Mouse (Mus musculus): ENCODE results near the gene Kyat1. TPM values are rescaled to one million over a fixed set of nuclear protein-coding genes. Genes with fewer than 3 reads are reported as not detected.
"Not testable (repeated sequence)": the region's sequence is repeated elsewhere in the genome, so short reads cannot be mapped to it uniquely, and the experiment has no call there.

The Kyat1 gene
- polyA plus RNA-seq, 1 experiment = 30.0 TPM

DNA sequence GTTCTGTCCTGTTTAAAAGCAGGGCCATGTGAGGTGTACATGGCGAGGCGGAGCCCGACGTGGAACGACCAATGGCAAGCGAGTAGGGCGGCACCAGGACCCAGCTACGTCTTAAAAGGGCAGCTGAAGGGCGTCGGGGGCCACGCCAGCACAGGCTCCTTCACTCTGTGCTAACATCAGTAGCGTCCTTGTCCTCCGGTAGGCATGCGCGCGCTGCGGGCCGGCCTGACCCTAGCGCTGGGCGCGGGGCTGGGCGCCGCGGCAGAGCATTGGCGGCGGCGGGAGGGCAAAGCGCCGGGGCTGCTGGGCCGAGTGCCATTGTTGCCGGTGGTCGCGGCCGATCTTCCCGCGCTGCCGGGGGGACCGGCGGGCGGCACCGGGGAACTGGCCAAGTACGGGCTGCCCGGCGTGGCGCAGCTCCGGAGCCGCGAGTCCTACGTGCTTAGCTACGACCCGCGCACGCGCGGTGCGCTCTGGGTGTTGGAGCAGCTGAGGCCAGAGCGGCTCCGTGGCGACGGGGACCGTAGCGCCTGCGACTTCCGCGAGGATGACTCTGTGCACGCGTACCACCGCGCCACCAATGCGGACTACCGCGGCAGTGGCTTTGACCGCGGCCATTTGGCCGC, 34.2 kb downstream of the Kyat1 start, which contains the start of gene Endog:
Endog (plus strand) TSS at position 123 of the 626 bp plus-strand sequence.
- TF ChIP-seq CTCF (IDR thresholded peaks at IDR 0.05; ENCODE audit: borderline replicate concordance, extremely low read depth, insufficient read depth, insufficient read length) (no peak), POLR2A (IDR thresholded peaks at IDR 0.05; ENCODE audit: borderline replicate concordance, extremely low read depth, insufficient read depth, insufficient read length, poor library complexity, severe bottlenecking) (peak; percentile 38; the same call in 1 of the 2 replicates)

DNA sequence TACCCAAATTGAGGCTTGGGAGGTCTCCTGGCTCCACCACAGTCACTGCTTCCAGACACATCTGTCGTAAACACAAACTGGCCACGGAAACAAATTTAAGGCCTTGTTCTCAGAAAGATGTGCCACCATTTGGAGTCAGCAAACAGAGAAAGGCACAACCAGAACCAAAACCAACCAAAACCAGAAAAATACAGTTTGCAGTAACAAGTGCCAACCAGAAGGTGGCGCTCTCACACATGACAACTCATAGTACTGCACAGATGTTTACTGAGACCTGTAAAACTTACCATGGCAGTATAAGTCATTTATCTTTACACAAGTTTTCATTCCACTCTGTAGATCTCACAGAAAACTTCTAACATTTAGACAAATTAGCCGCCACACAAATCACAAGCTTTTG, 39.0 kb downstream of the Kyat1 start:
- TF ChIP-seq POLR2A (IDR thresholded peaks at IDR 0.05; ENCODE audit: borderline replicate concordance, extremely low read depth, insufficient read depth, insufficient read length, poor library complexity, severe bottlenecking) (no peak), CTCF (IDR thresholded peaks at IDR 0.05; ENCODE audit: borderline replicate concordance, extremely low read depth, insufficient read depth, insufficient read length) (peak; percentile 19; the same call in 1 of the 2 replicates)
- no peak for DNase-seq (ENCODE audit: low read depth)

More for the DNA sequence above, 34.2 kb downstream of the Kyat1 start, which contains the start of gene Endog:
- DNase-seq (ENCODE audit: low read depth) = peak; percentile 94

DNA sequence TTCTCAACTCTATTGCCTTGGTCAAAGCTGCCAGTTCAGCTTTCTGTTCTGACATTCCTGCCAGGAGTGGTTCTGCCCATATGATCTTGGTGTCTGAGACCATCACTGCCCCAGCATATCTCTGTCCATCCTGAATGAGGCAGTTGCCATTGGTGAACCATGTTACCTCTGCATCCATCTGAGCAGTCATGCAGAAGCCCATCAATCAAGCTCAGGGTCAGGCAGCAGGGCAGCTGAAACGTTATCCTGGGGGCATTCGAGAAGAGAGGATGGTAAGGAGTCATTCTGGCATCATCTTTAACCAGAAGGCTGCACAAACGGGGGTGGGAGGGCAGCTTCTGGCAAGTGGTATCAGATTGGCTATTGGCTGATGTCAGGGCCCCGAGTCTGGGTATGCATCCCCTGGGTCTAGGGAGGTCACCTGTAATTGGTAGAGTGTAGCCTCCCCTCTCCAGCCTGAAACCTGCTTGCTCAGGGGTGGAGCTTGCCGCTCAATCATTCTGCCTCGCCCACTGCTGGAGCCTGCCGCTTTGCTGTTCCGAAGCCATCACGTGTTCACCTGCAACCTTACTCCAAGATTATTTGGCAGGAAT, 41.2 kb downstream of the Kyat1 start:
- TF ChIP-seq CTCF (IDR thresholded peaks at IDR 0.05; ENCODE audit: borderline replicate concordance, extremely low read depth, insufficient read depth, insufficient read length) (no peak), POLR2A (IDR thresholded peaks at IDR 0.05; ENCODE audit: borderline replicate concordance, extremely low read depth, insufficient read depth, insufficient read length, poor library complexity, severe bottlenecking) (no peak)
- no peak for DNase-seq (ENCODE audit: low read depth)

DNA sequence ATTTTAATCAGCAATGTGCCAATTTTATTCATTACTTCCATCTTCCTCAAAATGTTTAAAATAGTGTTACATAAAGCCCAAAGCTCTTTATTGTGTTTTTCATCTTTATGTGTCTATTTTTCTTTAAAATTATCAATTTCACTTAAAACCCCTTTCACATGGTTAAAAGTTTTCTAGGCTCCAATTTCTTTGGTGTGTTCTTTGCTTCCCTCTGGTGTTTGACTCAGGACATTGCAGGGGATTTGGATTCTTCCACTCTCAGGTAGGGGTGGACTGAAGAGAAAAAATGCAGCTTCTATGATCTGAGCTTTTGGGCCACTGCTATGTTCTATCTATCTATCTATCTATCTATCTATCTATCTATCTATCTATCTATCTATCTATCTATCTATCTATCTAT, 43.8 kb downstream of the Kyat1 start:
- peak; percentile 65; the same call in 1 of the 2 replicates for TF ChIP-seq CTCF (IDR thresholded peaks at IDR 0.05; ENCODE audit: borderline replicate concordance, extremely low read depth, insufficient read depth, insufficient read length)
- TF ChIP-seq POLR2A (IDR thresholded peaks at IDR 0.05; ENCODE audit: borderline replicate concordance, extremely low read depth, insufficient read depth, insufficient read length, poor library complexity, severe bottlenecking) = no peak
- DNase-seq (ENCODE audit: low read depth) = peak; percentile 76

DNA sequence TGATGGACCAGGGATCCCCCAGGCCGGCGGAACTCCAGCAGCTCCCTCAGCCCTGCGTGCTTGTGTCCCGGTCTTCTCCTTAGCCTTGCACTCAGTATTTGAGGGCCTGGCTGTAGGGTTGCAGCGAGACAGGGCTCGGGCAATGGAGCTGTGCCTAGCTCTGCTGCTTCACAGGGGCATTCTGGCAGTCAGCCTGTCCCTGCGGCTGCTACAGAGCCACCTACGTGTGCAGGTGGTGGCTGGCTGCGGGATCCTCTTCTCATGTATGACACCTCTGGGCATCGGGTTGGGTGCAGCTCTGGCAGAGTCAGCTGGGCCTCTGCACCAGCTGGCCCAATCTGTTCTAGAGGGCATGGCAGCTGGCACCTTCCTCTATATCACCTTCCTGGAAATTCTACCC, 45.8 kb downstream of the Kyat1 start:
- DNase-seq (ENCODE audit: low read depth) = not testable (repeated sequence)

DNA sequence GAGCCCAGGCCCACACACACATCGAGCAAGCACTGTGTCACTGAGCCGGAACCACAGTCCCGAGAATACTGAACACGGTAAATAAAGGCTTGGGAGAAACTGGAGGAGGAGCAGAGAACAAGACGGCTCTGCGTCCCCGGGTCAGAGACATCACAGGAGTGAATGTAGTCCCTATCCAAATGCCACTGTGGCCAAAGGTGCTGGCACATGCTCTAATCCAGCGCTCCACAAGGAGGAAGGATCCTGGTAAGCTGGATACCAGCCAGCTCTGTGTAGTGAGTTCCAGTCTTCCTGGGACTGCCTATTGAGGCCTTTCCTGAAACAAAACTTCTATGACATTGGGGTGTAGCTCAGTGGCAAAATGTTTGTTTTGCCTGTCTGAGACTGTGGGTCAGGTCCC, 53.0 kb downstream of the Kyat1 start:
- no peak for DNase-seq (ENCODE audit: low read depth)
- TF ChIP-seq CTCF (IDR thresholded peaks at IDR 0.05; ENCODE audit: borderline replicate concordance, extremely low read depth, insufficient read depth, insufficient read length) (no peak), POLR2A (IDR thresholded peaks at IDR 0.05; ENCODE audit: borderline replicate concordance, extremely low read depth, insufficient read depth, insufficient read length, poor library complexity, severe bottlenecking) (no peak)

DNA sequence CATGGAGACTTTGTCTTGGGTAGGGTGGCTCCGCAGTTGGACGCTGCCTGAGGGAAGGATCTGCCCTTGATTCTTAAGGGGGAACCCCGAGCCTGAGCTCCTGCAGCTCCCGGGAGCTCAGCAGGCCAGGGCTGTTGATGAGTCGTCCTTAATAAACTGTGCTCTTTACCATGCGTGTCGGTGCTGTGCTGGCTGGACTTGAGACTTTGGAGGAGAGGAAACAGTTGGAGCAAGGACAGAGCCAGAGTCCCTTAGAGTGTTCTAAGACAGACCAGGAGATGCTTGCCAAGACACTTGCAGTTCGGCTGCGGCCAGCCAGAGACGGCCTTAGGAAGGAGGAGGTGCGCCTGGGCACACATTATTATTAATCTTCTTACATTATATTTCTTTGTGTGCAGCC, 53.8 kb downstream of the Kyat1 start:
- no peak for TF ChIP-seq POLR2A (IDR thresholded peaks at IDR 0.05; ENCODE audit: borderline replicate concordance, extremely low read depth, insufficient read depth, insufficient read length, poor library complexity, severe bottlenecking)
- no peak for TF ChIP-seq CTCF (IDR thresholded peaks at IDR 0.05; ENCODE audit: borderline replicate concordance, extremely low read depth, insufficient read depth, insufficient read length)
- DNase-seq (ENCODE audit: low read depth) = no peak

DNA sequence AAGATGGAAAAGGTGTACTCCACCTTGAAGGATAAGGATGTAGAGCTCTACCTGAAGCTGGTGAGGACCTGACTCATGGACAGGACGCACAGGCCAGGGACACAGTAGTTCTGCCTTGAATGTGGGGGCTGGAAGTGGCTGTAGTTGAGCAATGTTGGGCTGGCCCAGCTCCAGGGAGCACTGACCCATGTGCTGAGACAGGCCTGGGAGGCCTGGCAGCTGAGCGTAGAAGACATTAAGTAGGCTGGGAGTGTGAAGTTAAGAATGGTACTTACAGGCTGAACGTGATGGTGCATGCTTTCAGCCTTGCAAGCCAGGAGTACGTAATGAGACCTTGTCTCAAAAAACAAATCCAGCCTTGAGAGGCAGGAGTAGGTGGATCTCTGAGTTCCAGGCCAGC, 58.2 kb downstream of the Kyat1 start:
- no peak for DNase-seq (ENCODE audit: low read depth)
- TF ChIP-seq POLR2A (IDR thresholded peaks at IDR 0.05; ENCODE audit: borderline replicate concordance, extremely low read depth, insufficient read depth, insufficient read length, poor library complexity, severe bottlenecking) (no peak), CTCF (IDR thresholded peaks at IDR 0.05; ENCODE audit: borderline replicate concordance, extremely low read depth, insufficient read depth, insufficient read length) (no peak)

DNA sequence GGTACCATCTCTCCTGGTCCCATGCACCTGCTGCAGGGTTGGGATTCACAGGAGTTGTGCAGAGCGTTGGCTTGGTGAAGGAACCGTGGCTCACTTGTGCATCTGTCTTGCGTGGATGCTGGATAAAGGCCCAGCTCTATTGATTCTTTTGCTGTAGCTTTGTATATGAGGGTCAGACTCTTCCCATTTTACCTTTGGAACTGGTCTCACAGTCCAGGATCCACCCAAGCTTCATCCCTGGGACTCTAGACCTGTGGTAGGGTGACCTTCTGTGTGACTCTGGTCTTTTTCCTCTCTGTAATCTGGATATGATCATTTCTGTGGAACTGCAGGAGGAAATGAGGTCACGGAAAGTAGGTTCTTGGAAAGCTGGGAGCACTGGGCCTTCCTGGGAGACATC, 61.2 kb downstream of the Kyat1 start:
- DNase-seq (ENCODE audit: low read depth) = no peak
- TF ChIP-seq CTCF (IDR thresholded peaks at IDR 0.05; ENCODE audit: borderline replicate concordance, extremely low read depth, insufficient read depth, insufficient read length) (no peak), POLR2A (IDR thresholded peaks at IDR 0.05; ENCODE audit: borderline replicate concordance, extremely low read depth, insufficient read depth, insufficient read length, poor library complexity, severe bottlenecking) (no peak)

DNA sequence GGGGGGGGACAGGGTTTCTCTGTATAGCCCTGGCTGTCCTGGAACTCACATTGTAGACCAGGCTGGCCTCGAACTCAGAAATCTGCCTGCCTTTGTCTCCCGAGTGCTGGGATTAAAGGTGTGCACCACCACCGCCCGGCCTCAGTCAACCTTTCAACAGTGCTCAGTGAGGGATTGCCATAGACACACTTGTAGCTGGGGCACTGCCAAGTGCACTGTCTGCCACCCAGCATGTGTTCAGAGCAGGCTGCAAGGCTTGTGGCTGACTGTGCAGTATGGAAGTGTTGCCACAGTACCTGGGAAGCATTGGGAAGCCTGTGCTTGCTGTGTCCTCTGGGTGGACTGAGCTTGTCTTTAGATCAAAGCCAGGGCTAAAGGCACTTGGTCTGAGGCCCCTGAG, 65.6 kb downstream of the Kyat1 start:
- peak; percentile 17 for DNase-seq (ENCODE audit: low read depth)

DNA sequence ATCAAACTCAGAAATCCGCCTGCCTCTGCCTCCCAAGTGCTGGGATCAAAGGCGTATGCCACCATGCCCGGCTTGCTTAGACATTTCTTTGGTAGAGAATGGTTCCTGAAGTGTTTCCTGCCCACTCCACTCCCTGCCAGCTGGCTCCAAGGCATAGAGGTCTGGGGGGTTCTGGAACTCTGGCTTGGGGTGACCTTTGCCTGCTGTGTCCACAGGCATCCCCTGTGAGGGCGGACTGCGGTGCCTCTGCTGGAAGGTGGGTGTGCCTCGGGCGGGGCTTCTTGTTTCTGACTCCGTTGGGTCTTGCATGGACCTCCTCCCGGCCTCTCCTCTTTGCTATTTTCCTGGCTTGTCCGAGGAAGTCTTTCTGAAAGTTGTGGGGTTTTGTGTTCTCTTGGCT, 69.2 kb downstream of the Kyat1 start:
- DNase-seq (ENCODE audit: low read depth) = no peak
- no peak for TF ChIP-seq POLR2A (IDR thresholded peaks at IDR 0.05; ENCODE audit: borderline replicate concordance, extremely low read depth, insufficient read depth, insufficient read length, poor library complexity, severe bottlenecking)
- TF ChIP-seq CTCF (IDR thresholded peaks at IDR 0.05; ENCODE audit: borderline replicate concordance, extremely low read depth, insufficient read depth, insufficient read length) = no peak

Other genes with a start within 250 kb of the Kyat1 start
- 595 and 622 TPM in 2 replicates for gene Sptan1, start 240.3 kb downstream of the Kyat1 start, polyA plus RNA-seq (2012; rRNA removed)
- 71.2 and 77.7 TPM in 2 replicates for gene Wdr34, start 157.0 kb downstream of the Kyat1 start, polyA plus RNA-seq (2012; rRNA removed)
- gene Set, start 148.5 kb downstream of the Kyat1 start, polyA plus RNA-seq (2012; rRNA removed) = 223 and 340 TPM in 2 replicates
- gene Pkn3, start 128.2 kb downstream of the Kyat1 start, polyA plus RNA-seq (2012; rRNA removed) = 3.7 and 7.2 TPM in 2 replicates
- 33.2 and 45.4 TPM in 2 replicates for gene Zdhhc12, start 112.2 kb downstream of the Kyat1 start, polyA plus RNA-seq (2012; rRNA removed)
- gene Zer1, start 81.3 kb downstream of the Kyat1 start, polyA plus RNA-seq (2012; rRNA removed) = 88.2 and 94.3 TPM in 2 replicates
- gene Tbc1d13, start 72.1 kb downstream of the Kyat1 start, polyA plus RNA-seq (2012; rRNA removed) = 75.4 and 84.1 TPM in 2 replicates
- 19.1 and 19.2 TPM in 2 replicates for gene Endog, start 34.4 kb downstream of the Kyat1 start, polyA plus RNA-seq (2012; rRNA removed)
- 48.1 and 53.8 TPM in 2 replicates for gene Spout1, start 27.4 kb downstream of the Kyat1 start, polyA plus RNA-seq (2012; rRNA removed)
- 33.4 and 42.4 TPM in 2 replicates for gene Lrrc8a, start 31.9 kb upstream of the Kyat1 start, polyA plus RNA-seq (2012; rRNA removed)
- 14.8 and 23.6 TPM in 2 replicates for gene Gm28035, start 34.7 kb upstream of the Kyat1 start, polyA plus RNA-seq (2012; rRNA removed)
- 11.8 and 21.8 TPM in 2 replicates for gene Phyhd1, start 60.4 kb upstream of the Kyat1 start, polyA plus RNA-seq (2012; rRNA removed)
- gene Gm28038, start 75.2 kb upstream of the Kyat1 start, polyA plus RNA-seq (2012; rRNA removed) = not detected in 2 replicates
- 15.7 TPM in 2 replicates for gene Dolk, start 80.5 kb upstream of the Kyat1 start, polyA plus RNA-seq (2012; rRNA removed)
- gene Nup188, start 80.5 kb upstream of the Kyat1 start, polyA plus RNA-seq (2012; rRNA removed) = 46.3 and 48.7 TPM in 2 replicates
- gene Sh3glb2, start 153.5 kb upstream of the Kyat1 start, polyA plus RNA-seq (2012; rRNA removed) = 304 and 410 TPM in 2 replicates
- gene Miga2, start 158.4 kb upstream of the Kyat1 start, polyA plus RNA-seq (2012; rRNA removed) = 40.4 and 43.8 TPM in 2 replicates
- 73.2 and 114 TPM in 2 replicates for gene Dolpp1, start 186.4 kb upstream of the Kyat1 start, polyA plus RNA-seq (2012; rRNA removed)
- gene Crat, start 210.0 kb upstream of the Kyat1 start, polyA plus RNA-seq (2012; rRNA removed) = 28.3 and 31.3 TPM in 2 replicates
- 151 and 152 TPM in 2 replicates for gene Ptpa, start 210.2 kb upstream of the Kyat1 start, polyA plus RNA-seq (2012; rRNA removed)

Data from brain, embryonic 14.5 days (tissue).